Mouse (Mus musculus): Measurements from ENCODE around the gene Ctse. TPM values are rescaled to one million over a fixed set of nuclear protein-coding genes. Genes with fewer than 3 reads are reported as not detected.

Ctse gene
- polyA plus RNA-seq, 1 experiment from 2014 or later, result 16.5 TPM

- H3K9ac ChIP-seq (ENCODE audit: low read depth, low read length), result no peak overlapping the region
- TF ChIP-seq CTCF (IDR thresholded peaks at IDR 0.05; ENCODE audit: low read depth), result no peak
- no peaks in the 10 kb centered on the region for H3K36me3 ChIP-seq (ENCODE audit: insufficient read depth, low read length)
- H3K27ac ChIP-seq, result no peak overlapping the region
- H3K27me3 ChIP-seq (ENCODE audit: insufficient read depth, low read length), result no peaks in the 10 kb centered on the region
- no peak for ATAC-seq (replicated peaks; ENCODE audit: low FRiP score, low read depth)
- no peak overlapping the region for H3K4me2 ChIP-seq (ENCODE audit: low read length)
- WGBS, result 95% methylated on average over 13 of the region's 13 CpGs
- no peak for DNase-seq (ENCODE audit: low spot score)
- H3K4me3 ChIP-seq (replicated peaks; ENCODE audit: low read depth, low read length), result no peak overlapping the region
- H3K9me3 ChIP-seq (replicated peaks; ENCODE audit: low read length), result no peaks in the 10 kb centered on the region
- H3K4me1 ChIP-seq (replicated peaks; ENCODE audit: insufficient read depth, low read length), result no peaks in the 10 kb centered on the region
These were observed 3.5 kb downstream of the Ctse start for GRCm38 (mm10) chr1:131641565-131641964.

- 92% methylated on average over 2 of the region's 2 CpGs for WGBS
- no peak for TF ChIP-seq CTCF (IDR thresholded peaks at IDR 0.05; ENCODE audit: low read depth)
These were observed 4.1 kb downstream of the Ctse start for GRCm38 (mm10) chr1:131642251-131642650.

GRCm38 (mm10) chr1:131652670-131653443 lies 14.8 kb downstream of the Ctse start:
- H3K27ac ChIP-seq, result no peak overlapping the region
- no peak overlapping the region for H3K9ac ChIP-seq (ENCODE audit: low read depth, low read length)
- H3K4me3 ChIP-seq (replicated peaks; ENCODE audit: low read depth, low read length), result no peak overlapping the region
- no peaks in the 10 kb centered on the region for H3K9me3 ChIP-seq (replicated peaks; ENCODE audit: low read length)
- DNase-seq (ENCODE audit: low spot score), result no peak
- H3K4me1 ChIP-seq (replicated peaks; ENCODE audit: insufficient read depth, low read length), result no peaks in the 10 kb centered on the region
- TF ChIP-seq CTCF (IDR thresholded peaks at IDR 0.05; ENCODE audit: low read depth), result no peak
- no peaks in the 10 kb centered on the region for H3K27me3 ChIP-seq (ENCODE audit: insufficient read depth, low read length)
- H3K4me2 ChIP-seq (ENCODE audit: low read length), result no peak overlapping the region
- H3K36me3 ChIP-seq (ENCODE audit: insufficient read depth, low read length), result no peaks in the 10 kb centered on the region
- WGBS, result 72% methylated on average over 12 of the region's 12 CpGs
- ATAC-seq (replicated peaks; ENCODE audit: low FRiP score, low read depth), result no peak

More at GRCm38 (mm10) chr1:131642251-131642650, 4.1 kb downstream of the Ctse start:
- DNase-seq (ENCODE audit: low spot score), result no peak
- Histone ChIP-seq H3K36me3 (ENCODE audit: insufficient read depth, low read length) (no peaks in the 10 kb centered on the region), H3K9ac (ENCODE audit: low read depth, low read length) (no peak overlapping the region), H3K27me3 (ENCODE audit: insufficient read depth, low read length) (no peaks in the 10 kb centered on the region), H3K4me3 (replicated peaks; ENCODE audit: low read depth, low read length) (no peak overlapping the region), H3K4me1 (replicated peaks; ENCODE audit: insufficient read depth, low read length) (no peaks in the 10 kb centered on the region), H3K4me2 (ENCODE audit: low read length) (no peak overlapping the region), H3K27ac (no peak overlapping the region), H3K9me3 (replicated peaks; ENCODE audit: low read length) (no peaks in the 10 kb centered on the region)
- no peak for ATAC-seq (replicated peaks; ENCODE audit: low FRiP score, low read depth)

GRCm38 (mm10) chr1:131655601-131656000 lies 17.5 kb downstream of the Ctse start:
- no peaks in the 10 kb centered on the region for H3K4me1 ChIP-seq (replicated peaks; ENCODE audit: insufficient read depth, low read length)
- ATAC-seq (replicated peaks; ENCODE audit: low FRiP score, low read depth) (no peak), DNase-seq (ENCODE audit: low spot score) (no peak)
- WGBS, result 77% methylated on average over 6 of the region's 6 CpGs
- H3K27ac ChIP-seq, result no peak overlapping the region
- H3K9me3 ChIP-seq (replicated peaks; ENCODE audit: low read length), result no peaks in the 10 kb centered on the region
- H3K36me3 ChIP-seq (ENCODE audit: insufficient read depth, low read length), result no peaks in the 10 kb centered on the region
- no peak for TF ChIP-seq CTCF (IDR thresholded peaks at IDR 0.05; ENCODE audit: low read depth)
- H3K4me3 ChIP-seq (replicated peaks; ENCODE audit: low read depth, low read length), result no peak overlapping the region
- H3K4me2 ChIP-seq (ENCODE audit: low read length), result no peak overlapping the region
- H3K9ac ChIP-seq (ENCODE audit: low read depth, low read length), result no peak overlapping the region
- no peaks in the 10 kb centered on the region for H3K27me3 ChIP-seq (ENCODE audit: insufficient read depth, low read length)

GRCm38 (mm10) chr1:131657945-131658354 lies 19.8 kb downstream of the Ctse start:
- Histone ChIP-seq H3K9me3 (replicated peaks; ENCODE audit: low read length) (no peaks in the 10 kb centered on the region), H3K36me3 (ENCODE audit: insufficient read depth, low read length) (no peaks in the 10 kb centered on the region), H3K27ac (no peak overlapping the region), H3K4me1 (replicated peaks; ENCODE audit: insufficient read depth, low read length) (no peaks in the 10 kb centered on the region), H3K4me2 (ENCODE audit: low read length) (peak overlapping the region; percentile 30; the same call in 1 of the 2 replicates), H3K27me3 (ENCODE audit: insufficient read depth, low read length) (no peaks in the 10 kb centered on the region), H3K4me3 (replicated peaks; ENCODE audit: low read depth, low read length) (no peak overlapping the region), H3K9ac (ENCODE audit: low read depth, low read length) (no peak overlapping the region; the same call in 1 of the 2 replicates)
- WGBS, result 1% methylated on average over 11 of the region's 11 CpGs
- peak; percentile 96 for TF ChIP-seq CTCF (IDR thresholded peaks at IDR 0.05; ENCODE audit: low read depth)
- ATAC-seq (replicated peaks; ENCODE audit: low FRiP score, low read depth) (peak; percentile 65), DNase-seq (ENCODE audit: low spot score) (peak; percentile 97)

GRCm38 (mm10) chr1:131659512-131660085 lies 21.5 kb downstream of the Ctse start:
- DNase-seq (ENCODE audit: low spot score) (no peak), ATAC-seq (replicated peaks; ENCODE audit: low FRiP score, low read depth) (no peak)
- Histone ChIP-seq H3K27me3 (ENCODE audit: insufficient read depth, low read length) (no peaks in the 10 kb centered on the region), H3K27ac (no peak overlapping the region), H3K4me2 (ENCODE audit: low read length) (no peak overlapping the region), H3K9ac (ENCODE audit: low read depth, low read length) (no peak overlapping the region), H3K36me3 (ENCODE audit: insufficient read depth, low read length) (no peaks in the 10 kb centered on the region), H3K9me3 (replicated peaks; ENCODE audit: low read length) (no peaks in the 10 kb centered on the region), H3K4me3 (replicated peaks; ENCODE audit: low read depth, low read length) (no peak overlapping the region), H3K4me1 (replicated peaks; ENCODE audit: insufficient read depth, low read length) (no peaks in the 10 kb centered on the region)
- TF ChIP-seq CTCF (IDR thresholded peaks at IDR 0.05; ENCODE audit: low read depth), result no peak
- WGBS, result 78% methylated on average over 5 of the region's 5 CpGs
